Mouse (Mus musculus): ENCODE data around the gene Bag2.

DNA sequence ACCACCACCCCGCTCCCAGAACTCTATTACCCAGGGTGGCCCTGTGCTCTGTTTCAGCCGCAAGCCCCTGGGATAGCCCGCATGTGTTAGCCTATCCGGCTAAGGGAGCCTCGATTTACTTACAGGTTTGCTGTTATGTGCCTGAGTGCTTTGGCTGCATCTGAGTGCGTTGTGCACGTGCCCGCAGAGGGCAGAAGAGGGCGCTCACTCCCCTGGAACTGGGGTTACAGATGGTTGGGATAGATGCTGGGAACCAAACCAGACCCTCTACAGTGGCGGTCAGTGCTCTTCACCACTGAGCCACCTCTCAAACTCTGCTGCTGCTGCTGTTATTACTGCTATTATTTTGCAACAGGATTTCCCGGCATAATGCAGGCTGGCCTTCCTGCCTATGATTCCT lies 8.5 kb downstream of the Bag2 start:
- no peak for TF ChIP-seq CTCF (IDR thresholded peaks at IDR 0.05; ENCODE audit: control insufficient read depth, insufficient read depth, low read length)
- no peak for TF ChIP-seq POLR2A (IDR thresholded peaks at IDR 0.05; ENCODE audit: borderline replicate concordance, control insufficient read depth, low read depth, low read length)
